Mouse (Mus musculus): ENCODE data around the gene Tnfrsf13c. TPM values are rescaled to one million over a fixed set of nuclear protein-coding genes. Genes with fewer than 3 reads are reported as not detected.

Gene Tnfrsf13c
- polyA plus RNA-seq, 1 experiment = 1.9 TPM

- Histone ChIP-seq H3K9me3 (replicated peaks; ENCODE audit: control insufficient read depth, insufficient read depth, low read length, poor library complexity, severe bottlenecking) (no peaks in the 10 kb centered on the region), H3K36me3 (ENCODE audit: control insufficient read depth, insufficient read depth, low read length, poor library complexity, severe bottlenecking) (no peaks in the 10 kb centered on the region), H3K27ac (ENCODE audit: insufficient read depth, low read length) (no peak overlapping the region), H3K27me3 (ENCODE audit: control insufficient read depth, insufficient read depth, low read length, poor library complexity, severe bottlenecking) (no peaks in the 10 kb centered on the region), H3K9ac (ENCODE audit: low read depth, poor library complexity, severe bottlenecking) (no peak overlapping the region), H3K4me3 (ENCODE audit: low read depth, low read length) (no peak overlapping the region), H3K4me1 (ENCODE audit: control insufficient read depth, insufficient read depth, low read length) (peaks cover 10% of the 10 kb centered on the region)
- TF ChIP-seq EP300 (IDR thresholded peaks at IDR 0.05; ENCODE audit: insufficient read depth, low read depth, low read length) = no peak
- TF ChIP-seq POLR2A (IDR thresholded peaks at IDR 0.05; ENCODE audit: insufficient read depth, low read length) = no peak
- TF ChIP-seq CTCF (IDR thresholded peaks at IDR 0.05; ENCODE audit: low read depth, low read length) = no peak
Observed at GRCm38 (mm10) chr15:82224602-82225215, 540 bp upstream of the Tnfrsf13c start.

DNA sequence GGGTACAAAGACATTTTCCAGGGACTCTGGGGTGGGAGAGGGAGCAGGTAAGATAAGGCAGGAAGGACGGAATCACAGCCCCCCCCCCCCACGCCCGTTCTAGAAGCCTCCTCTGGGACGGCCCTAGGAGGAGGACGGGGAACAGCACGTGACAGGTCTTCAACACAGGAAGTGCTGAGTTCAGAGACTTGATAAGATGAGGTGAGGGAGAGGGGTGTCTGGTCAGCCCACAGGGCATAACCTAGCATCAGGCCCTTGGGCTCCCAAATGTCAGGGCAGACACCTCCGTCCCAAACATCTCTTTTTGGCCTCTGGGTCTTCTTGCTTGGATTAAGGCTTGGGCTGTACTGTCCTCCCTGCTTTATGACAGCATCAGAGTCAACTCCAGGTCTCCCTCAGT is 918 bp downstream of the Tnfrsf13c start:
- Histone ChIP-seq H3K4me1 (ENCODE audit: control insufficient read depth, insufficient read depth, low read length) (peaks cover 13% of the 10 kb centered on the region), H3K36me3 (ENCODE audit: control insufficient read depth, insufficient read depth, low read length, poor library complexity, severe bottlenecking) (no peaks in the 10 kb centered on the region), H3K4me3 (ENCODE audit: low read depth, low read length) (no peak overlapping the region), H3K27me3 (ENCODE audit: control insufficient read depth, insufficient read depth, low read length, poor library complexity, severe bottlenecking) (no peaks in the 10 kb centered on the region), H3K9ac (ENCODE audit: low read depth, poor library complexity, severe bottlenecking) (no peak overlapping the region), H3K27ac (ENCODE audit: insufficient read depth, low read length) (no peak overlapping the region), H3K9me3 (replicated peaks; ENCODE audit: control insufficient read depth, insufficient read depth, low read length, poor library complexity, severe bottlenecking) (no peaks in the 10 kb centered on the region)
- TF ChIP-seq EP300 (IDR thresholded peaks at IDR 0.05; ENCODE audit: insufficient read depth, low read depth, low read length) (no peak), CTCF (IDR thresholded peaks at IDR 0.05; ENCODE audit: low read depth, low read length) (no peak), POLR2A (IDR thresholded peaks at IDR 0.05; ENCODE audit: insufficient read depth, low read length) (no peak)

DNA sequence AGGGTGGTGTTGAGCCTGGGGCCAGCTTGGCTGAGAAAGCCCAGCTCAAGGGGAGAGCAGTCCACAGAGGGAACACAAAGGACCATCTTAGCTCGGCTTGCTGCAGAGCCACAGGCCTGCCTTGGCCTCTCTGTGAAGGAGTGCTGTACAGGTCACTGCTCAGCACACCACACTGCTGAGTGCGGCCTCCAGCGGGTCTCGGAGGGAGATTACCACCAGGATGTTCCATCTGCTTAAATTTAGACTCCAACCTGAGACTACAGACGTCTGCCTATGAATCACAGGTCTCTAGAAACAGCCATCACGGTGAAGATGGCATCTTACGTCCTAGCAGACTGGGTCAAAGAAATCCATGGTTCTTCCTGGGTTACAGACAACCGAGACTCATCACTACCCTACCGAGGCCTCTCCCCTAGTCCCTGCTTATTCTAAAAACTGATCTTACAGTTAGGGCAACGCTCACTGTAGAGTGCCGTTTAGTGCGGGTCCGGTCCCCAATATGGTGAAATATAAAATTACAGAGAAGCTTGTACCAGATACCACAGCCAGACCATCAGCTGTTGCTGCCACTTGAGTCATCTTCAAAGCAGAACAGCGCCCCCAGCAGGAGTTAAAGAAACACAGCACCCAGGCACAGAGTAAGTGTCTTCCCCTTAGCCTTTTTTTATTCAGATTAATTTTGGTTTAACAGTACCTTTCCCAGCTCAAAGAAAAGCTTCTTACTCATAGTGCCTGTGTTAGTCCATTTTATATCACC is 2.9 kb downstream of the Tnfrsf13c start:
- TF ChIP-seq CTCF (IDR thresholded peaks at IDR 0.05; ENCODE audit: low read depth, low read length) (peak; percentile 51), EP300 (IDR thresholded peaks at IDR 0.05; ENCODE audit: insufficient read depth, low read depth, low read length) (no peak)
- no peak overlapping the region for H3K9ac ChIP-seq (ENCODE audit: low read depth, poor library complexity, severe bottlenecking)
- H3K27ac ChIP-seq (ENCODE audit: insufficient read depth, low read length) = no peak overlapping the region
- no peak overlapping the region for H3K4me3 ChIP-seq (ENCODE audit: low read depth, low read length)
- no peaks in the 10 kb centered on the region for H3K27me3 ChIP-seq (ENCODE audit: control insufficient read depth, insufficient read depth, low read length, poor library complexity, severe bottlenecking)
- H3K9me3 ChIP-seq (replicated peaks; ENCODE audit: control insufficient read depth, insufficient read depth, low read length, poor library complexity, severe bottlenecking) = no peaks in the 10 kb centered on the region
- no peaks in the 10 kb centered on the region for H3K36me3 ChIP-seq (ENCODE audit: control insufficient read depth, insufficient read depth, low read length, poor library complexity, severe bottlenecking)
- H3K4me1 ChIP-seq (ENCODE audit: control insufficient read depth, insufficient read depth, low read length) = peaks cover 13% of the 10 kb centered on the region

GRCm38 (mm10) chr15:82220003-82220675 is 4.0 kb downstream of the Tnfrsf13c start:
- H3K4me1 ChIP-seq (ENCODE audit: control insufficient read depth, insufficient read depth, low read length) = peaks cover 18% of the 10 kb centered on the region
- H3K9me3 ChIP-seq (replicated peaks; ENCODE audit: control insufficient read depth, insufficient read depth, low read length, poor library complexity, severe bottlenecking) = no peaks in the 10 kb centered on the region
- no peak for TF ChIP-seq CTCF (IDR thresholded peaks at IDR 0.05; ENCODE audit: low read depth, low read length)
- TF ChIP-seq EP300 (IDR thresholded peaks at IDR 0.05; ENCODE audit: insufficient read depth, low read depth, low read length) = no peak
- no peak for TF ChIP-seq POLR2A (IDR thresholded peaks at IDR 0.05; ENCODE audit: insufficient read depth, low read length)
- H3K36me3 ChIP-seq (ENCODE audit: control insufficient read depth, insufficient read depth, low read length, poor library complexity, severe bottlenecking) = no peaks in the 10 kb centered on the region
- no peak overlapping the region for H3K4me3 ChIP-seq (ENCODE audit: low read depth, low read length)
- H3K9ac ChIP-seq (ENCODE audit: low read depth, poor library complexity, severe bottlenecking) = no peak overlapping the region
- H3K27ac ChIP-seq (ENCODE audit: insufficient read depth, low read length) = no peak overlapping the region
- no peaks in the 10 kb centered on the region for H3K27me3 ChIP-seq (ENCODE audit: control insufficient read depth, insufficient read depth, low read length, poor library complexity, severe bottlenecking)

GRCm38 (mm10) chr15:82218778-82219666 is 5.1 kb downstream of the Tnfrsf13c start:
- peaks cover 19% of the 10 kb centered on the region for H3K4me1 ChIP-seq (ENCODE audit: control insufficient read depth, insufficient read depth, low read length)
- no peak overlapping the region for H3K4me3 ChIP-seq (ENCODE audit: low read depth, low read length)
- no peaks in the 10 kb centered on the region for H3K27me3 ChIP-seq (ENCODE audit: control insufficient read depth, insufficient read depth, low read length, poor library complexity, severe bottlenecking)
- peak overlapping the region; percentile 74 for H3K27ac ChIP-seq (ENCODE audit: insufficient read depth, low read length)
- no peaks in the 10 kb centered on the region for H3K9me3 ChIP-seq (replicated peaks; ENCODE audit: control insufficient read depth, insufficient read depth, low read length, poor library complexity, severe bottlenecking)
- no peak overlapping the region for H3K9ac ChIP-seq (ENCODE audit: low read depth, poor library complexity, severe bottlenecking)
- no peaks in the 10 kb centered on the region for H3K36me3 ChIP-seq (ENCODE audit: control insufficient read depth, insufficient read depth, low read length, poor library complexity, severe bottlenecking)
- TF ChIP-seq EP300 (IDR thresholded peaks at IDR 0.05; ENCODE audit: insufficient read depth, low read depth, low read length) (peak; percentile 59; the same call in 1 of the 2 replicates), CTCF (IDR thresholded peaks at IDR 0.05; ENCODE audit: low read depth, low read length) (no peak), POLR2A (IDR thresholded peaks at IDR 0.05; ENCODE audit: insufficient read depth, low read length) (no peak)
